Mouse (Mus musculus): ENCODE results near the gene Ggcx. TPM values are rescaled to one million over a fixed set of nuclear protein-coding genes. Genes with fewer than 3 reads are reported as not detected.
"Not testable (repeated sequence)": the region's sequence is repeated elsewhere in the genome, so short reads cannot be mapped to it uniquely, and the experiment has no call there.

Gene Ggcx
- polyA plus RNA-seq, 1 experiment from 2014 or later = 10.9 TPM

GRCm38 (mm10) chr6:72460036-72460801 lies 46.1 kb downstream of the Ggcx start:
- no peak overlapping the region for H3K9ac ChIP-seq
- H3K4me3 ChIP-seq (replicated peaks; ENCODE audit: low read length) = no peak overlapping the region
- H3K36me3 ChIP-seq (replicated peaks; ENCODE audit: control insufficient read depth, insufficient read depth) = no peaks in the 10 kb centered on the region
- 0 out of 2 replicates have a peak, but pooled peaks cover under 1% of the 10 kb centered on the region for H3K4me1 ChIP-seq (replicated peaks; ENCODE audit: control insufficient read depth, insufficient read depth, low read length)
- H3K27ac ChIP-seq = no peak overlapping the region
- 63% methylated on average over 9 of the region's 9 CpGs for WGBS
- H3K4me2 ChIP-seq (replicated peaks) = no peak overlapping the region
- H3K27me3 ChIP-seq (ENCODE audit: control insufficient read depth, insufficient read depth, low read length) = no peaks in the 10 kb centered on the region
- no peaks in the 10 kb centered on the region for H3K9me3 ChIP-seq (ENCODE audit: control insufficient read depth, low read length)
- DNase-seq (ENCODE audit: low spot score) = no peak
- no peak for ATAC-seq (ENCODE audit: low FRiP score)

DNA sequence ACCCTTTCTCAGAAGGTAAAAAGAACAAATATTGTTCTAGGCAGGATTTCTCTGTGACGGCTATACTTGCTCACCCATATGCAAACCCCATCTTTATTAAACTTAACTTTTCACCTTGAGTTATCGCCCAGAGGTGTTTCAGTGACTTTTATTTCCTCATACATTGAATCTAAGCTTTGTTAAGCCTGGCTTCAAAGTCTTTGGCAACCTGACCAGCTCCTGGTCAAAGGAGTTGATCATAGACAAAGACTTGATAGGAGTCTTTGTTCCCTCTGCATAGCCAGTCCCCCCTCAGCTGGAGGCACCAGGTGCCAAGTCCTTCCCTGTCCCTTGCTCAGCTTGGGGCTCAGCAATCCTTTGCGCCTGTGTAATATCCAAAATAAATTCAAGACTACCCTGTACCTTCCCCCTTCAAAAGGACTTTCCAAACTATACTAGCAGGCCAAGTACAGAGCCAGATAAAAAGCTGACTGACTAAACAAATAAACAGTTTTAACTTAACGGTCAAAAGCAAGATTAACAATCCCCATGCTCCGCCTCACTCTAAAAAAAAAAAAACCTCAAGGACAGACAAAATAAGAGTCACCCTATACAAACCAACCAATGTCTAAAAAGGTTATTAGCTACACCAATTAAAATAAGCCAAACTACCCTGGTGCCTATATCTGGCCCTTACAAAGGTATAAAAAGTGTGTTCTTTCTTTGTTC lies 48.6 kb downstream of the Ggcx start:
- not testable (repeated sequence) for H3K4me1 ChIP-seq (replicated peaks; ENCODE audit: control insufficient read depth, insufficient read depth, low read length); ATAC-seq (ENCODE audit: low FRiP score); H3K9me3 ChIP-seq (ENCODE audit: control insufficient read depth, low read length); H3K9ac ChIP-seq; DNase-seq (ENCODE audit: low spot score); H3K36me3 ChIP-seq (replicated peaks; ENCODE audit: control insufficient read depth, insufficient read depth); H3K27ac ChIP-seq; H3K4me2 ChIP-seq (replicated peaks); H3K27me3 ChIP-seq (ENCODE audit: control insufficient read depth, insufficient read depth, low read length); H3K4me3 ChIP-seq (replicated peaks; ENCODE audit: low read length)
- WGBS = 85% methylated on average over 5 of the region's 5 CpGs

GRCm38 (mm10) chr6:72465361-72466157 lies 51.5 kb downstream of the Ggcx start:
- Histone ChIP-seq H3K27ac (no peak overlapping the region), H3K4me1 (replicated peaks; ENCODE audit: control insufficient read depth, insufficient read depth, low read length) (no peaks in the 10 kb centered on the region), H3K9ac (no peak overlapping the region), H3K36me3 (replicated peaks; ENCODE audit: control insufficient read depth, insufficient read depth) (no peaks in the 10 kb centered on the region), H3K27me3 (ENCODE audit: control insufficient read depth, insufficient read depth, low read length) (no peaks in the 10 kb centered on the region), H3K9me3 (ENCODE audit: control insufficient read depth, low read length) (no peaks in the 10 kb centered on the region), H3K4me2 (replicated peaks) (no peak overlapping the region), H3K4me3 (replicated peaks; ENCODE audit: low read length) (no peak overlapping the region)
- 79% methylated on average over 8 of the region's 8 CpGs for WGBS
- no peak for DNase-seq (ENCODE audit: low spot score)
- no peak for ATAC-seq (ENCODE audit: low FRiP score)

- Histone ChIP-seq H3K36me3 (replicated peaks; ENCODE audit: control insufficient read depth, insufficient read depth) (no peaks in the 10 kb centered on the region), H3K4me3 (replicated peaks; ENCODE audit: low read length) (no peak overlapping the region), H3K9ac (no peak overlapping the region), H3K27ac (no peak overlapping the region), H3K4me1 (replicated peaks; ENCODE audit: control insufficient read depth, insufficient read depth, low read length) (no peaks in the 10 kb centered on the region), H3K9me3 (ENCODE audit: control insufficient read depth, low read length) (no peaks in the 10 kb centered on the region), H3K27me3 (ENCODE audit: control insufficient read depth, insufficient read depth, low read length) (no peaks in the 10 kb centered on the region), H3K4me2 (replicated peaks) (no peak overlapping the region)
- DNase-seq (ENCODE audit: low spot score) (no peak), ATAC-seq (ENCODE audit: low FRiP score) (no peak)
- WGBS = 75% methylated on average over 4 of the region's 4 CpGs
These were observed 52.1 kb downstream of the Ggcx start for GRCm38 (mm10) chr6:72466171-72466570.

- Histone ChIP-seq H3K9me3 (ENCODE audit: control insufficient read depth, low read length) (no peaks in the 10 kb centered on the region), H3K4me2 (replicated peaks) (no peak overlapping the region), H3K36me3 (replicated peaks; ENCODE audit: control insufficient read depth, insufficient read depth) (no peaks in the 10 kb centered on the region), H3K4me1 (replicated peaks; ENCODE audit: control insufficient read depth, insufficient read depth, low read length) (no peaks in the 10 kb centered on the region), H3K9ac (no peak overlapping the region), H3K4me3 (replicated peaks; ENCODE audit: low read length) (no peak overlapping the region), H3K27me3 (ENCODE audit: control insufficient read depth, insufficient read depth, low read length) (no peaks in the 10 kb centered on the region), H3K27ac (no peak overlapping the region)
- WGBS = 68% methylated on average over 14 of the region's 14 CpGs
- ATAC-seq (ENCODE audit: low FRiP score) = no peak
- DNase-seq (ENCODE audit: low spot score) = peak; percentile 30
These were observed 59.3 kb downstream of the Ggcx start for GRCm38 (mm10) chr6:72473264-72474041.

DNA sequence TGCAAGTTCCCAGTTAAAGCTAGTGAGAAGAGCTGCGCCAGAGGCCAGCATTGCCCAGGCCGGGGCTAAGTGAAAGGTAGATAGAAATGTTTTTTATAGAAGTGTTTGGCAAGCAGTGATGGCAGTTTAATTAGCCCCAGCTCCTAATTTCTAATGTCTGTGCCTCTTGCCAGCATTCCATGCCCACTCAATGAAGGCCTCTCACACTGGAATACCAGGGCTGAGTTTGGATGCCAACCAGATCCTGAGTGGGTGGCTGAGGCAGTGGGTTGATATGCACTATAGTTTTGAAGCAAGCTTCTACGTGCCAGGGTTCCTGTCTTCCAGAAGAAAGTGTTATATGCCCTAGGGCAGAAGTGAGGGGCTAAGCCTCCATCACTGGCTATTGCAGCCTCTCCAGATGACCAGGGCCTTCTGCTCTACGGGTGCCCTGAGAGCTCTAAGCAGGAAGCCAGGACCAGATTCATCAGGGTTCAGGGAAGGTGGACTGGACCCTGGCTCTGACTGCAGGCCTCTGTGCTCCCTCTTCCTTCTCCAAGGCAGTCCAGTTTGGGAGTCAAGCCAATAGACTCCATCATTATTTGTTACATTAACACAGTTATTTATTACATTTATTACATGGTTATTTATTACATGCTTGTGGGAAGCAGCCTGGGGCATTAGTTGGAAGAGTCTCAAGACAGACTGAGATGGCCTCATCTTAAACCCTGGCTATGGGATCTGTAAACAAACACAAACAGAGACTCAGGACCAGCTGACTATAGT lies 61.3 kb downstream of the Ggcx start:
- no peaks in the 10 kb centered on the region for H3K27me3 ChIP-seq (ENCODE audit: control insufficient read depth, insufficient read depth, low read length)
- H3K4me3 ChIP-seq (replicated peaks; ENCODE audit: low read length) = no peak overlapping the region
- 92% methylated on average over 4 of the region's 4 CpGs for WGBS
- no peaks in the 10 kb centered on the region for H3K36me3 ChIP-seq (replicated peaks; ENCODE audit: control insufficient read depth, insufficient read depth)
- ATAC-seq (ENCODE audit: low FRiP score) (no peak), DNase-seq (ENCODE audit: low spot score) (no peak)
- no peak overlapping the region for H3K9ac ChIP-seq
- no peak overlapping the region for H3K4me2 ChIP-seq (replicated peaks)
- no peaks in the 10 kb centered on the region for H3K4me1 ChIP-seq (replicated peaks; ENCODE audit: control insufficient read depth, insufficient read depth, low read length)
- no peak overlapping the region for H3K27ac ChIP-seq
- H3K9me3 ChIP-seq (ENCODE audit: control insufficient read depth, low read length) = no peaks in the 10 kb centered on the region

DNA sequence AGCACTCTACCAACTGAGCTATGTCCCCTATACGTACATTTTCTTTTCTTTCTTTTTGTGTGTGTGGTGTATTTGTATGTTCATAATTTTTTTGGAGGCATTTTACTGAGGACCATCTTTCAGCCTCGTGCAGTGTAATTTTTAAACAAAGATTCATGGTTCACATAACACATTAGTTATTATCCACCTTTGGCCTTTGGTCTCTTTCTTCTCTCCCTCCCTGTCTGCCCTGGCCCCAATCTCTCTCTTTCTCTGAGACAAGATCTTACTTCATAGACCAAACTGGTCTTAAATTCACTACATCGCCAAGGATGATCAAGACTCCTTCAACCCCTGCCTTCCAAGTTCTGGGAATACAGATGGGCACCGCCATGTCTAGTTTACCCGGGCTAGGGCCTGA lies 62.7 kb downstream of the Ggcx start:
- Histone ChIP-seq H3K4me3 (replicated peaks; ENCODE audit: low read length) (no peak overlapping the region), H3K4me1 (replicated peaks; ENCODE audit: control insufficient read depth, insufficient read depth, low read length) (no peaks in the 10 kb centered on the region), H3K27ac (no peak overlapping the region), H3K9me3 (ENCODE audit: control insufficient read depth, low read length) (no peaks in the 10 kb centered on the region), H3K4me2 (replicated peaks) (no peak overlapping the region), H3K9ac (no peak overlapping the region), H3K36me3 (replicated peaks; ENCODE audit: control insufficient read depth, insufficient read depth) (no peaks in the 10 kb centered on the region), H3K27me3 (ENCODE audit: control insufficient read depth, insufficient read depth, low read length) (no peaks in the 10 kb centered on the region)
- ATAC-seq (ENCODE audit: low FRiP score) (no peak), DNase-seq (ENCODE audit: low spot score) (no peak)
- WGBS = 91% methylated on average over 5 of the region's 5 CpGs

DNA sequence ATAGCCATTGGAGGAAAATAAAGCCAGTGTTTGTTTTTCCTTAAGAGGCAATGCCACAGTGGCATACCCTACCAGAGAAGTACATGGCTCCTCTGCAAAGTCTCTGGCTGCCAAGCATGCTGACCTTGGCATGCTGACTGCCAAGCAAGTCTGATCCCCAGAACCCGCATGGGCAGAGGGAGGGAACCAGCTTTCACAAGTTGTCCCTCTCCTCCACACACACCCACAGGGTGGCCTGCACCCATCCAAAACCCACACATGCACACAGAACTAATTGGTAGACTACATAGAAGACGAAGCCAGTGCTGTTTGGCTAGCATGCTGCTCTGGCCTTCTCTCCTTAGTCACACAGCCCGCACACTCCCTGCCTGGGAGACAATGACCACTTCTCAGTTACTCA lies 63.5 kb downstream of the Ggcx start:
- WGBS = 87% methylated on average over 3 of the region's 3 CpGs
- Histone ChIP-seq H3K9me3 (ENCODE audit: control insufficient read depth, low read length) (no peaks in the 10 kb centered on the region), H3K27ac (no peak overlapping the region), H3K4me2 (replicated peaks) (no peak overlapping the region), H3K9ac (no peak overlapping the region), H3K4me1 (replicated peaks; ENCODE audit: control insufficient read depth, insufficient read depth, low read length) (no peaks in the 10 kb centered on the region), H3K4me3 (replicated peaks; ENCODE audit: low read length) (no peak overlapping the region), H3K27me3 (ENCODE audit: control insufficient read depth, insufficient read depth, low read length) (no peaks in the 10 kb centered on the region), H3K36me3 (replicated peaks; ENCODE audit: control insufficient read depth, insufficient read depth) (no peaks in the 10 kb centered on the region)
- ATAC-seq (ENCODE audit: low FRiP score) = no peak
- DNase-seq (ENCODE audit: low spot score) = no peak
